Mouse (Mus musculus) stomach, postnatal 0 days (tissue): Measurements from ENCODE around the gene Brd7. TPM values are rescaled to one million over a fixed set of nuclear protein-coding genes. Genes with fewer than 3 reads are reported as not detected.

Source experiments
- ATAC-seq: fragments of 200-750 bp; cut with Nextera tagmentation; 2 replicates; pipeline ENCODE4 v1.8.0; 2017; ENCODE audit not compliant: low FRiP score, low TSS enrichment
- DNase-seq: peaks from one replicate; pipeline ENCODE4 v3.0.0-alpha.2; 2016; ENCODE audit warnings: low spot score
- H3K27ac ChIP-seq: fragments of 300-500 bp; sonication (generic); replicated peaks from 2 replicates; pipeline ENCODE4 v1.5.1; 2014; ENCODE audit warnings: mild to moderate bottlenecking, control low read depth
- H3K27me3 ChIP-seq: fragments of 300-500 bp; sonication (generic); 2 replicates; pipeline ENCODE4 v1.6.1; 2014; ENCODE audit warnings: low read length; ENCODE audit not compliant: control insufficient read depth, insufficient read depth
- H3K36me3 ChIP-seq: fragments of 300-500 bp; sonication (generic); 2 replicates; pipeline ENCODE4 v1.6.1; 2014; ENCODE audit warnings: low read length, mixed read lengths; ENCODE audit not compliant: control insufficient read depth, insufficient read depth
- H3K4me1 ChIP-seq: fragments of 300-500 bp; sonication (generic); replicated peaks from 2 replicates; pipeline ENCODE4 v1.6.1; 2014; ENCODE audit warnings: antibody characterized with exemption; ENCODE audit not compliant: control insufficient read depth, insufficient read depth
- H3K4me2 ChIP-seq: fragments of 300-500 bp; sonication (generic); replicated peaks from 2 replicates; pipeline ENCODE4 v1.6.1; 2014; ENCODE audit warnings: low read depth, mild to moderate bottlenecking, control low read depth, moderate library complexity
- H3K4me3 ChIP-seq: fragments of 300-500 bp; sonication (generic); 2 replicates; pipeline ENCODE4 v1.5.1; 2014; ENCODE audit warnings: low read depth, low read length, control low read depth
- H3K9ac ChIP-seq: fragments of 300-500 bp; sonication (generic); 2 replicates; pipeline ENCODE4 v1.6.1; 2014; ENCODE audit warnings: mild to moderate bottlenecking, low read length, control low read depth, mixed read lengths
- H3K9me3 ChIP-seq: fragments of 300-500 bp; sonication (generic); 2 replicates; pipeline ENCODE4 v1.6.1; 2016; ENCODE audit warnings: low read length; ENCODE audit not compliant: control insufficient read depth
- CTCF ChIP-seq: IDR thresholded peaks from 2 replicates; pipeline ENCODE4 v1.5.1; 2016; ENCODE audit warnings: antibody characterized with exemption, low read depth, mild to moderate bottlenecking, moderate library complexity
- EP300 ChIP-seq: optimal IDR thresholded peaks from 2 replicates; pipeline ENCODE3; 2016; ENCODE audit warnings: antibody characterized with exemption
- WGBS: fragments of 180-500 bp; shearing (Covaris S2); extraction: QIAGEN DNeasy Blood & Tissue Kit; methylation state at CpG from one replicate; pipeline ENCODE4 v1.1.7; 2014; 5-methylcytosine and 5-hydroxymethylcytosine counted together
- polyA plus RNA-seq: library from polyadenylated mRNA; unstranded; fragments of >200 nt; fragmentation: Nextera tagmentation; extraction: Ambion mirVana; gene quantifications from 2 replicates; pipeline ENCODE4 v1.2.1, GENCODE M21; 2015

Gene Brd7
- polyA plus RNA-seq: 39.7 and 42.5 TPM in 2 replicates

DNA sequence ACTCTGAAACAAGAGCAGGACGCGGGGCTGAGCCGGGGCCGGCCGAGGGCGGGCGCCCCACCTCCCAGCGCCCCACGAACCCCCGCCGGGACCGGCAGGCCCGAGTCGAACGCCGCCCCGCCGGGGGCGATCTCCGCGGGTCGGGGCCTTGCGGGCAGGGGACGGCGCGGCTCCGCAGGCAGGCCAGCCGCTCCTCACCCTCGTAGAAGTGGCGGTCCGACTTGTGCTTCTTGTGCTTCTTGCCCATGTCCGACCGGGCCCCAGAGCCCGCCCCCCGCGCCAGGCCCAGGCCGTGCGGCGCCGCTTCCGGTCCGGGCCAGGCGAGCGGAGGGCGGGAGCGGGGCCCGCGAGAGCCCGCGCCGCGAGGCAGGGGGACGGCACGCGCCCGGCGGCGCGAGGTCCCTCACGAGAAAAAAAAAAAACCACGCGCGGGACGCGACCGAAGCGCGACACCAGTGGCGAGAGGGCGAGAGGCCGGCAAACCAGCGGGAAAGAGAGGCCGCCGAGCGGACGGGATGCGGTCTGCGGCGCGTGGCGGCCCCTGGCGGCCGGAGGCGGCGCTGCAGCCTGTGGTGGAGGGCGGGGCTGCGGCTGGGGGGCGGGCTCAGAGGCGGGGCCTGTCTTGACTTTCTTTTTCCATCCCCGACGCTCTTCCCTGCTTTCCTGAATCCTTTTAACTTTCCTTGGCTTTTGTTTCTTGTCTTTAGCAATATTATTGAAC, at the start of gene Brd7:
TSS of gene Brd7 (minus strand) at position 487 of the 721 bp plus-strand sequence.
- Histone ChIP-seq H3K36me3 (peaks cover 2% of the 10 kb centered on the region; the same call in 1 of the 2 replicates), H3K27me3 (no peaks in the 10 kb centered on the region), H3K4me1 (no peaks in the 10 kb centered on the region), H3K4me2 (peak within 1 kb of the TSS; percentile 88), H3K9me3 (no peaks in the 10 kb centered on the region), H3K4me3 (peak within 1 kb of the TSS; percentile 97), H3K27ac (peak within 1 kb of the TSS; percentile 91), H3K9ac (peak within 1 kb of the TSS; percentile 97)
- WGBS: under 1% methylated on average over 68 of the region's 91 CpGs
- TF ChIP-seq CTCF: peak; percentile 76
- no peak for TF ChIP-seq EP300
- peak; percentile 91 for DNase-seq
- ATAC-seq: peak; percentile 89

GRCm38 (mm10) chr8:88411461-88411860, 49.5 kb upstream of the Brd7 start:
- no peaks in the 10 kb centered on the region for H3K4me1 ChIP-seq
- no peak overlapping the region for H3K27ac ChIP-seq
- DNase-seq (no peak), ATAC-seq (no peak)
- H3K36me3 ChIP-seq: no peaks in the 10 kb centered on the region
- 79% methylated on average over 6 of the region's 6 CpGs for WGBS
- no peak overlapping the region for H3K4me2 ChIP-seq
- H3K27me3 ChIP-seq: no peaks in the 10 kb centered on the region
- H3K9ac ChIP-seq: no peak overlapping the region
- no peak overlapping the region for H3K4me3 ChIP-seq
- no peak for TF ChIP-seq EP300
- no peak for TF ChIP-seq CTCF
- no peaks in the 10 kb centered on the region for H3K9me3 ChIP-seq

DNA sequence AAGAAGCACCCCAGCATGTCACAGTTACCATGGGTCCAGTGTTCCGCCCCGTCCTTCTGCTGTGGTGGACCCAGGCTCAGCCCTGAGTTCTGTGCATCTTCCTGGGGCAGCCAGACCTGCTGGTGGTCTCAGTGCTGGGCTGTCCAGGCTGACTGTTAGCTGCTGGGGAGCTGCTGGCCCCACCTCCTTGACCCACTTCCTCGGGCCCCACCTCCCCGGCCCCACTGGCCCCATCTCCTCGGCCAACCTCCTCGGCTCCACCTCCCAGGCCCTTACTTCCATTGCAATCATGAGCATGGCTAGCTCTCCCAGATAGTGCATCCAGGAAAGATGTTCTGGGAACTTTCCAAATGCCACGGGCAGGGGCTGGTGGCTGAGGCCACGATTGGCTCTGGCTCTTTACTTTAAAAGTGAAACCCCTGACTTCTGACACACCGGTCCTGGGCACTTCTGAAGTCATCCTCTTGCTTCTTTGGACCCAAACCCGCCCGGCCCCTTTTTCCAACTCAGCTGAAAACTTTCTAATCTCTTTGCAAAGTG, 47.5 kb upstream of the Brd7 start:
- DNase-seq: no peak
- ATAC-seq: no peak
- Histone ChIP-seq H3K27ac (no peak overlapping the region), H3K4me3 (no peak overlapping the region), H3K4me2 (no peak overlapping the region), H3K27me3 (no peaks in the 10 kb centered on the region), H3K36me3 (no peaks in the 10 kb centered on the region), H3K9me3 (no peaks in the 10 kb centered on the region), H3K4me1 (no peaks in the 10 kb centered on the region), H3K9ac (no peak overlapping the region)
- TF ChIP-seq CTCF: no peak
- no peak for TF ChIP-seq EP300
- 58% methylated on average over 11 of the region's 11 CpGs for WGBS

DNA sequence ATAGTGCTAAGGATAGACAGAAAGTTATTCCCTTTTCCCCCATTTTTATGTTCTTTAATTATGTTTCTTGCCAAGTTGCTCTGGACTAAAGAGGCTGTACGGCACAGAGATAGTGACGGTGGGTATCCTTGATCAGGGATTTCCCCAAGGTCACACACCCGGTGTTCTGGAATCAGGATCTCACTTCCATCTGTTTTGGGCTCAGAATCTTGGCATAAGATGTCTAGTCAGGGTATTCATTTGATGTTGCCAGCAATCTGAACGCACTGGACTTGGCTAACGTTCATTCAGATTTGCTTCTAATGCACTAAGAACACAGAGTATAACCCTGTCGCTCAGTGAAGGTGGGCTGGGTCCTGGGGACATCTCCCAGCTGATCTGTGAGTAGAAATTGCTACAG, 45.7 kb upstream of the Brd7 start:
- WGBS: 91% methylated on average over 6 of the region's 6 CpGs
- Histone ChIP-seq H3K27ac (no peak overlapping the region), H3K27me3 (no peaks in the 10 kb centered on the region), H3K36me3 (no peaks in the 10 kb centered on the region), H3K9me3 (no peaks in the 10 kb centered on the region), H3K9ac (no peak overlapping the region), H3K4me3 (no peak overlapping the region), H3K4me2 (no peak overlapping the region), H3K4me1 (no peaks in the 10 kb centered on the region)
- TF ChIP-seq EP300 (no peak), CTCF (no peak)
- DNase-seq (no peak), ATAC-seq (no peak)

DNA sequence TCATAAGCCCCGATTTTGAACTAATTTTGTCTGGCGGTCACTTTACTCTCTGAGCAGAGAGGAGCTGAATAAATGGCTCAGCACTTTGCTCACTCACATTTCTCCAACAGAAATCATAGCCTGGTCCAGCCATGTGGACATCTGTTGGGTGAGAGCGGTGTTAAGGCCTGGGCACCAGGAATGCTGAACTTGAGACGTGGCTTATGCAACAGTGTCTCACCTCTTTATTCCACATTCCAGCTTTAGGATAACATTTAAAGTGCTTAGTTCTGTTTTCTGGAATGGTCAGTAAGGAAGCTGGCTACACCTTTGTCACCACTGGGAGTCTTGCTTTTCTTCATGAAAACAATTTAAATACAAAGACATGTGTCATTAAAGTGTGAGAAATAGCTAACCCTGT, 36.1 kb upstream of the Brd7 start:
- H3K9me3 ChIP-seq: no peaks in the 10 kb centered on the region
- DNase-seq: no peak
- no peaks in the 10 kb centered on the region for H3K27me3 ChIP-seq
- H3K4me3 ChIP-seq: no peak overlapping the region
- H3K4me1 ChIP-seq: no peaks in the 10 kb centered on the region
- H3K4me2 ChIP-seq: no peak overlapping the region
- no peak for ATAC-seq
- no peak overlapping the region for H3K27ac ChIP-seq
- 85% methylated on average over 4 of the region's 4 CpGs for WGBS
- no peaks in the 10 kb centered on the region for H3K36me3 ChIP-seq
- no peak for TF ChIP-seq EP300
- TF ChIP-seq CTCF: no peak
- H3K9ac ChIP-seq: no peak overlapping the region

DNA sequence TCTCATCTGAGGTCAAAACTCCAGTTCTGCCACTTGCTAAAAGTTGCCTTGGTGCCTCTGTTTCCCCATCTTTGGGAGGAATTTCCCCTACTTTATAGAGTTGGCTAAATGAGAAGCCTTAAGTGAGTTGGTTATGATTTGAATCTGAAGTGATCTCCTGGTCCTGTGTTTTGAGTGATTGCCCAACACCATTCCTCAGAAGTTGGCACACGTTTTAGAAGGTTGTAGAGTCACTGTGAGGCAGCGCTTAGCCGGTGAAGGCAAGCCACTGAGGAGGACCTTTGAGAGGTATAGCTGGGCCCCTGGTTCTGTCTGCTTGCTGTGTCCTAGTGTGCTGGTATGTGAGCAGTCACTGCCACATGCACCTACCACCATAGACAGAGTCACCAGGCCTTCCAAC, 31.3 kb upstream of the Brd7 start:
- DNase-seq (no peak), ATAC-seq (no peak)
- 86% methylated on average over 3 of the region's 3 CpGs for WGBS
- no peaks in the 10 kb centered on the region for H3K27me3 ChIP-seq
- H3K4me2 ChIP-seq: no peak overlapping the region
- H3K4me3 ChIP-seq: no peak overlapping the region
- no peak for TF ChIP-seq CTCF
- H3K4me1 ChIP-seq: no peaks in the 10 kb centered on the region
- no peaks in the 10 kb centered on the region for H3K36me3 ChIP-seq
- no peak overlapping the region for H3K27ac ChIP-seq
- no peaks in the 10 kb centered on the region for H3K9me3 ChIP-seq
- H3K9ac ChIP-seq: no peak overlapping the region
